Mouse (Mus musculus): Measurements from ENCODE around the gene Tssk1. TPM values are rescaled to one million over a fixed set of nuclear protein-coding genes. Genes with fewer than 3 reads are reported as not detected.

Tssk1 gene
- total RNA-seq, 2 experiments from 2014 or later: not detected

GRCm38 (mm10) chr16:17891567-17891959 is 2.5 kb upstream of the Tssk1 start, which contains the start of gene Gm20518:
Gene Gm20518, minus strand, starts transcription at chr16:17891671.
- DNase-seq (ENCODE audit: extremely low spot score in 1 of 2, low spot score in 2 of 2): peak; percentile 99 to 100
- intact Hi-C loops (cut with DNase I): no loop called here

- intact Hi-C loops (cut with DNase I): no loop called here
- DNase-seq (ENCODE audit: extremely low spot score in 1 of 2, low spot score in 2 of 2): no peak
These were observed 1.4 kb upstream of the Tssk1 start for GRCm38 (mm10) chr16:17892606-17893005.

GRCm38 (mm10) chr16:17896091-17896490 is 2.1 kb downstream of the Tssk1 start:
- DNase-seq (ENCODE audit: extremely low spot score in 1 of 2, low spot score in 2 of 2): no peak
- intact Hi-C loops (cut with DNase I): no loop called here

- intact Hi-C loops (cut with DNase I): no loop called here
- DNase-seq (ENCODE audit: extremely low spot score in 1 of 2, low spot score in 2 of 2): peak in 1 of 2 experiments; percentile 25
These were observed 4.4 kb downstream of the Tssk1 start, which contains the start of the genes Dgcr2 and Tssk2 for GRCm38 (mm10) chr16:17898462-17898861. Gene Dgcr2, minus strand, starts transcription at chr16:17898562. Gene Tssk2, plus strand, starts transcription at chr16:17898637.

GRCm38 (mm10) chr16:17911052-17911595 is 17.1 kb downstream of the Tssk1 start, which contains the start of gene Ess2:
Gene Ess2, minus strand, starts transcription at chr16:17911348.
- intact Hi-C loops (cut with DNase I): no loop called here
- DNase-seq (ENCODE audit: extremely low spot score in 1 of 2, low spot score in 2 of 2): peak; percentile 92 to 93

- peak in 1 of 2 experiments; percentile 46 for DNase-seq (ENCODE audit: extremely low spot score in 1 of 2, low spot score in 2 of 2)
- intact Hi-C loops (cut with DNase I): no loop called here
These were observed 20.6 kb downstream of the Tssk1 start, which contains the start of gene Gsc2 for GRCm38 (mm10) chr16:17914307-17915249. Gene Gsc2, minus strand, starts transcription at chr16:17915059.

- no peak for DNase-seq (ENCODE audit: extremely low spot score in 1 of 2, low spot score in 2 of 2)
- intact Hi-C loops (cut with DNase I): loop anchor here (10.0 kb wide), 1 partner anchor 294 kb away; the partner anchor contains the start of gene Ccdc188
These were observed 26.6 kb downstream of the Tssk1 start for GRCm38 (mm10) chr16:17920586-17920985.

- intact Hi-C loops (cut with DNase I): loop anchor here (10.0 kb wide), 1 partner anchor 293 kb away; the partner anchor contains the start of gene Ccdc188
- DNase-seq (ENCODE audit: extremely low spot score in 1 of 2, low spot score in 2 of 2): peak; percentile 97 to 98
These were observed 27.5 kb downstream of the Tssk1 start for GRCm38 (mm10) chr16:17921325-17922162.

- intact Hi-C loops (cut with DNase I): loop anchor here (10.0 kb wide), 1 partner anchor 293 kb away; the partner anchor contains the start of gene Ccdc188
- DNase-seq (ENCODE audit: extremely low spot score in 1 of 2, low spot score in 2 of 2): peak in 1 of 2 experiments; percentile 63
These were observed 28.1 kb downstream of the Tssk1 start for GRCm38 (mm10) chr16:17922163-17922538.

GRCm38 (mm10) chr16:17927351-17928082 is 33.5 kb downstream of the Tssk1 start:
- peak in 1 of 2 experiments; percentile 74 for DNase-seq (ENCODE audit: extremely low spot score in 1 of 2, low spot score in 2 of 2)
- intact Hi-C loops (cut with DNase I): loop anchor here (5.0 to 10.0 kb wide), 2 partner anchors 120 to 287 kb away; partner anchors contain the start of gene Ccdc188

- intact Hi-C loops (cut with DNase I): loop anchor here (5.0 to 10.0 kb wide), 2 partner anchors 119 to 287 kb away; partner anchors contain the start of gene Ccdc188
- DNase-seq (ENCODE audit: extremely low spot score in 1 of 2, low spot score in 2 of 2): peak; percentile 81 to 88
These were observed 34.1 kb downstream of the Tssk1 start, which contains the start of gene Slc25a1 for GRCm38 (mm10) chr16:17928087-17928580. Gene Slc25a1, minus strand, starts transcription at chr16:17928219.

- intact Hi-C loops (cut with DNase I): loop anchor here (5.0 to 10.0 kb wide), 2 partner anchors 119 to 286 kb away; partner anchors contain the start of gene Ccdc188
- DNase-seq (ENCODE audit: extremely low spot score in 1 of 2, low spot score in 2 of 2): peak; percentile 56 to 91
These were observed 34.6 kb downstream of the Tssk1 start for GRCm38 (mm10) chr16:17928627-17929104.

GRCm38 (mm10) chr16:17929211-17929610 is 35.2 kb downstream of the Tssk1 start:
- intact Hi-C loops (cut with DNase I): loop anchor here (5.0 to 10.0 kb wide), 2 partner anchors 118 to 286 kb away; partner anchors contain the start of gene Ccdc188
- DNase-seq (ENCODE audit: extremely low spot score in 1 of 2, low spot score in 2 of 2): no peak

- intact Hi-C loops (cut with DNase I): loop anchor here (5.0 to 10.0 kb wide), 2 partner anchors 118 to 285 kb away; partner anchors contain the start of gene Ccdc188
- no peak for DNase-seq (ENCODE audit: extremely low spot score in 1 of 2, low spot score in 2 of 2)
These were observed 35.6 kb downstream of the Tssk1 start for GRCm38 (mm10) chr16:17929631-17930030.

- intact Hi-C loops (cut with DNase I): no loop called here
- DNase-seq (ENCODE audit: extremely low spot score in 1 of 2, low spot score in 2 of 2): no peak
These were observed 38.0 kb downstream of the Tssk1 start for GRCm38 (mm10) chr16:17931906-17932460.

- intact Hi-C loops (cut with DNase I): no loop called here
- no peak for DNase-seq (ENCODE audit: extremely low spot score in 1 of 2, low spot score in 2 of 2)
These were observed 39.8 kb downstream of the Tssk1 start for GRCm38 (mm10) chr16:17933594-17934444.

Measured in left cerebral cortex, postnatal 10 days (tissue).